Mouse (Mus musculus): ENCODE measurements around the gene Rdh5.

Rdh5 gene

DNA sequence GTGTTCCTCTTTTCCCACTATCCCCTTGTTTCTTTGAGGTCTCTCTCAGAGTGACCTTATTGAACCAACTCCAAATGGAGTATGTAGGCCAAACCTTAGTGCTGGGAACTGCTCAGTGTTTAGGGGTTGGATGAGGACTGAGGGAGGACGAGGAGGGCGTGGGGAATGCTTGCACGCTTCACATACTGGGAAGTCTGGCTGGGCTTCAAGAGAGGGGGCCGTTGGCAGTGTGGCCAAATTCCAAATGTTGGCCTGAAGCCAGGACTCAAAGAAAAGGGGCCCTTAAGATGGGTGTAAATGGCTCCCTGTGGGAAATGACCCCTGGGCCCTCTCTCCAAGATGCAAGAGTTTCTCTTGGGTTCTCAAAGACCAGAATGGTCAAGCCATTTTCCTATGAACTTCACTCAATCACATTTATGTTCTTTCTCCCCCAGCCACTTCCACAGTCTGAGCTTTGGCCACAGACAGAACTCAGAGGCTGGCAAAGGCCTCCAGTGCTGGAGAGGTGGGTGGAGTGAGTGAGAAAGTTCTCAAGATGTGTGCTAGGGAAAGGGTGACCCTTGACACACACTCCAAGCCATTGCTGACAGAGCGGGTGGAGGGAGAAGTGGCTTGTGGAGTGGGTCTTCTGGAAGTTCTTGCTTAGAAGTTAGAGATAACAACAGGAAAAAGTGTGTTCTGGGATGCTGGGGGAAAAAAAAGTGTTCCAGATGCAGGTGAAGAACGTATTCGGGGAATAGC, 7.1 kb upstream of the Rdh5 start:
- peak; percentile 87 for DNase-seq

DNA sequence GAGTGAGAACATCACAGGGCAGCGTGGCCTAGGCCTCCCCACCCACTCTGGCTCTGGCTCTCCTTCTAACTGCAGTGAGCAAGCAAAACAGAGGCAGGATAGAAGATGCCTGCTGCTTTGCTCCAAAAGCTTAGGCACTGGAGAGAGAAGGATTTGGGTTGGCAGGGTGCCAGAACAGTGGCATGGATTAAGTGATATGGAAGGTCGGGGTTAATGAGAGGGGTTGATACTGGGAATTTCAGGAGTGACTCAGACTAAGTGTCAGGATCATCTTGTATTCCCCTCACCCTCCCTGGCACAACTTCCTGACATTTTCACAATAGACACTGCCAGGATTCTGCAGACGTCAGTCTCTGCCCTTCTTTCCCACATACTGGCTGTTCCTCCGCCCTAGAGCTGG, 5.7 kb upstream of the Rdh5 start:
- DNase-seq: peak; percentile 84

DNA sequence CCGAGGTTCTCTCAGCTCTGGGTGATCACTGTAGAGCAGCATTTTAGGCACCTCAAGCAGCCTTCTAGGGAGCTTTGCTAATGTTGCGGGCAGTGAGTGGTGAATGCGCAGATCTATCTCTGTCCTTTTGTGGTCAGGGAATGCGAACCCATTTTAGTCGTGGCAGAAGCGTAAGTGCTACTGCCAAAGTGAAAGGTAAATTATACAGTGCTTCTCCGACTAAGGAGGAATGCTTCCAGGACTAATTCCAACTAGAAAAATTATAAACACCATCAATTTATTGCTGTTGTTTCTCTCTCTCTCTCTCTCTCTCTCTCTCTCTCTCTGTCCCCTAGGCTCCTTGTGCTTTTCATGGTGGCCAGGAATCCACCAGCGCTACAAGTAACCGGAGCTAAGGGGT, 1.2 kb upstream of the Rdh5 start, which contains the start of gene Bloc1s1:
Bloc1s1 (minus strand) TSS at position 101 of the 400 bp plus-strand sequence.
- DNase-seq: no peak

DNA sequence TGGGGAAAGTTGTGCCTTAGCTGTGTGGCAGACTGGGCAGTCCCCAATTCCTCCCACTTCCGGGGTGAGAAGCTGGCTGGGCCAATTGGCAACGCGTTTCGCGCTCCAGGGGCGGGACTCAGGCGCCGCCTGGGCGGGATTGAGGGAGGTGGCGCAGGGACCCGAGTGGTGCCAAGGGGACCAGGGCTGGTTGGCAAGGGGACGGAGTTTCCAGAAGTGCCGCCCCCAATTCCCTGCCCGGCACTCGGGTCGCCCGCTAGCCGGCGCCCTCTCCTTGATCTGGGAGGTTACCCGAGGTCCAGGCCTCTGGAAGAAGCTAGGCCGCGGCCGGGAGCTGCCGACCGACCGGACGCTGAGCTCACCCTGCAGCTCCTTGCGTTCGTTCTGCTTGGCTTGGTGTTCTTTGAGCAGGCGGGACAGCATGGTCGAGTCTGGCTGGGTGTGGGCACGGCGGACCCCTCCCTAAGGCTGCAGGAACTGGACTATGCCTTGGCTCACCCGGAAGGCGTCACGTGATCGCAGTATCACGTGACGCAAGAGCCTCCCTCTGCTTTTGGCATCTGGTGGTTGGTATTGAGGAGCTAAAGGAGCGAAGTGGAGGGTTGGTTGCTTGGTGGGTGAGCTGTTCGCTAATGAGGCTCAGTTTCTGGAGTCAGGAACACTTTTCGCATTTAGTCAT, 464 bp upstream of the Rdh5 start:
- peak; percentile 100 for DNase-seq

DNA sequence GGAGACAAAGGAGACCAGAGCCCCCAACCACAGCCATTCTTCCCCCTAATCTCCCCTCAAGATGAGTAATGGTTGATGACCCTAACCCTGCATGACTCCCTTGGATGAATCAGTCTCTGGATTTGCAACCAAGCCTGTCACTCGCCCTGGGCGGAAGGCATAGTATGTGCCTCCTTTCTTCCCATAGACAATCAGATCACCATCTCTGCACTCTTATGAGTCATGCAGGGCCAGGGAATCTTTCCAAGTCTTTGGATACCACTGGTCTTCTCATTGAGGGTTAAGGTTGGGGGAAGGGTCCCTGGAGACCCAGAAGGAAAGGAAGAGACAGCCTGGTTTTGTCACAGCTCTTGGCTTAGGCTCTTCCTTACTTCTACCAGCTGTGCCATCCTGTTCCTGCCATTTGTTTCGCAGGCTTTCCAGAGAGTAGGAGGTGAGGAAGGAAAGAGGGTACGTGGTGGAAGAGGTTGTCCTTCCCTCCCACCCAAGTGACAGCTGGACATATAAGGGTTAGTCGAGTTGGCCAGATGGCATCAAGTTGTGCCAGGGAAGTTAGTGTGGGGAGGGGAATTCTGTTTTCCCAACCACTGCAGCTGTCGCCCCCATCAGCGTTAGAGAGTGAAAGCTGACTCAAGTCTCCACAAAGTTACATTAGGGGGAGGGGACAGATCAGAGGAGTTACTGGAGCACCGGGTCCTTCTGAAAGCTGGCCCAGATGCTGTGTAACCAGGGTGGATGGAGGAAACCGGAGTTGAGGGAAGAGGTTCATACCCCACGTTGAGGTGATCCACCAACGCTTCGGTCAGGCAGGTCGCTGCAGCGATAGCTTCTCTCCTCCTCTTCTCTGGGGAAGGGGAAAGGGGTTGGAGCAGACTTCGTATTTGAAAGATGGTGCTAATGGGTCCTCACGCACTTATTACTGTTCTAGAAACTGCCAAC, 536 bp downstream of the Rdh5 start:
- peak; percentile 94 for DNase-seq

DNA sequence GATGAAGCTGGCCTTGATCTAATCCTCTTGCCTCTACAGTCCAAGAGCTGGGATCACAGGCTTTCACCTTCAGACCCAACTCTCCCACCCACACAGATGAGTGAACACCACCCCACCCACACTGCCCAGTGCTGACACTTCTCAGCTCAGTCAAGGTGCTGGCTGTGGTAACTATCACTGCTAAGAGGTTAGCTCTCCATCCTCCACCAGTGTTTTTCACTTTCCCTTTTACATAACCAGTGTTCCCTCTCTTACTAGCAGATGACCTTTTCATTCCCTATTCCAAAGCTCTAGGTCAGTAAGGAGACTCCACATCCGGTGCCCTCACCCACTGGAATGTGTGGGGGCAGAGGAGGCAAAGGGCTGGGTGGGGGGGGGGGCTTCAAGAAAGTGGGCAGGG, 1.4 kb downstream of the Rdh5 start:
- DNase-seq: no peak

DNA sequence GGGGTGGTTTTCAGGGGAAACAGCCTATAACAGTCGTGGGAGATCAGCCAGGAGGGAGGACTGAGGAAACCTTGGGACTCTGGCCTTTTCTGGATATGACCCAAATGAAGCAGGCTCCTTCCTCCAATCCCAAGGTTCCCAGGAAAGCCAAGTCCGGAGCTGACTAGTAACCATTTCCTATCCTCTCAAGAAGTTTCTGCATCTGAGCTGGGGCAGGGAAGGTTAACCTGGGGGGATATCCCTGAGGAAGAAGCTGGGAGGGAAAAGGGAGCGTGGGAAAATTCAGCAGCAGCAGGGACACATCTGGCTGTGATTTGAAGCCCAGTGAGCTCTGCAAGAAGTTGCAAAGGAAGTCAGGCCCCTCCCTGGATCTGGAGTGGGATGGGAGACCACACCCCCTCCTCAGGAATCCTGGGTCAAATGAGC, 1.9 kb downstream of the Rdh5 start:
- DNase-seq: peak; percentile 98

DNA sequence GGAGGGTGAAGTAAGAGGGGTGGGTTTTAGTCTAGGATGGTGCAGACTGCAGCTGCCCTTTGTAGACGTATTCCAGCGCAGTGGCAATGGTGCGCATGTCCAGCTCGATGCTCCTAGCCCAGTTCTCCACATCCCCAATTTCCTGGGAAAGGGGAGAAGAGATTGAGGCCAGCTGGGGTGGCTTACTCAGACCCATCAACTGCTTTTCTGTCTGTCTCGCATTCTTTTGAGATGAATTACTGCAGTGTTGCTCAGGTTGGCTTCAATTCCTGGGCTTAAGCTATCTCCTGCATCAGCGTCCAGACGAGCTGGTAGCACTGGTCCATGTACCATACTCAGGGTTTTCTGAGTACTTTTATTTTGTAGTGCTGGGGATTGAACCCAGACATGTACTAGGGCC, 2.7 kb downstream of the Rdh5 start:
- peak; percentile 90 for DNase-seq

DNA sequence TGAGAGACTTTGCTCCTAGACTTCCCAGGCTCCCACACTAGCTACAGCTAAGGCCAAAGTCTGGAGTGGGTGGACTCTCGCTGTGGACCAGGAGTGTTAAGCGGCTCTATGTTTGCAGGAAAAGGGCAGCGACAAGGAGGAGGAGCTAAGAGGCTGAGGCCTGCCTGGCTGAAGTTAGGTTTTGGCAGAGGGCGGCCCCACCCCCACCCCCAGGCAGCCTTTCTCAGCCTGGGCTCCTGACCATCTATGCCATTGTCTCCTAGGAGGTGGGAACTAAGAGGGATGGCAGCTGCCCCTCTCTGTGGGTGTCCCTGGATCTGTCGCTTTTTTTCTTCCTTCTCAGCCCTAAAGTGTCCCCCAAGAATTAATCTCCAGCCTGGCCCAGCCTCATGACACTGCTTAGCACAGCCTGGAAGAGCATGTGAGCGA, 3.5 kb downstream of the Rdh5 start:
- DNase-seq: peak; percentile 96

DNA sequence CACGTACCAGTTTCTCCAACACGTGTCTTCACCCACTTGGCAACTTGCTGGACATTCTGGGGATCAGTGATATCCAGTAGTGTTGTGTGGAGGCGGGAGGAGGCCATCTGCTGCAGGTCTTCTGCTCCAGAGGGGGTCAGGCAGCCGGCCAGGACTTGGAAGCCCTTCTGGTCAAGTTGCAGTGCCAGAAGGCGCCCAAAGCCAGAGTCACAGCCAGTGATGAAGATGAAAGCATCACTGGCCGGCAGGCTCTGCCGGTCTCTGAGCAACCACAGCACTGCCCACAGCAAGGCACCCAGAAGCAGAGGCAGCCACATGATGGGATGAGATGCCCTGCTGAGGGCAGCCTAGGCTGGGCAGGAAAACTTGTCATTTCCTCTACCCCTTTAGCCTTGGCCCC, 4.4 kb downstream of the Rdh5 start:
- DNase-seq: peak; percentile 96

DNA sequence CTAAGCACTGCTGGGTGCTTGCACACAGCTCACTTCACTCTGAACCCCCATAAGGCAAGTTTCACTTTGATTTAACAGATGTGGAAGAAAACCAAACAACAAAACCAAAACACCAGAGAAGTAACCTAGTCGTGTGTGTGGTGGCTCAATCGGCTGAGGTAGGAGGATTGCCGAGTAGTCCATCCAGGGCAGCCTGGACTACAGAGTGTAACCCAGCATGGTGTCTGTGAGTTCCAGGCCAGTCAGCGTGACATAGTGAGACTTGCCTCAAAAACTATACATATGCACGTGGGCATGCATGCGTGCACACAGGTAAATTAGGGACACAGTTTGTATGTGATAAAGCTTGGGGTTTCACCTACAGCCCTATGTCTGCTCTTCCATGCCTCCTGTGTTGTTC, 5.3 kb downstream of the Rdh5 start:
- DNase-seq: no peak

DNA sequence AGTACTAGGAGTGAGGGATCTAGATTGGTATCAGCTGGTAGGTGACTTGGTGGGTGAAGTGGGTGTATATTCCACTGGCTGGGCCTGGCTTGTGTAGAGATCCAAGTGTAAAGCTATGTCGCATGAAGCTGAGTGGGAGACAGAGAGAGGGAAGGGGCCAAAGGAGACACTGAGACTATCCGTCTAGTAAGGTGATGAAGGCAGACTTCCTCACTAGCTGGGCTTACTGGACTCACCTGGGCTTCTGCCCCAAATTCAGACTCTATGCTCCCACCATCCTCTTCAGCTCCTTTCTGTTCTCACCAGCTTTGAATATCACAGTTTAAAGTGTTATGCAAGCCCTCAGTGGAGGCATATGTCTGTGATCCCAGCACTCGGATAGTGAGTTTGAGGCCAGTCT, 6.0 kb downstream of the Rdh5 start:
- no peak for DNase-seq

DNA sequence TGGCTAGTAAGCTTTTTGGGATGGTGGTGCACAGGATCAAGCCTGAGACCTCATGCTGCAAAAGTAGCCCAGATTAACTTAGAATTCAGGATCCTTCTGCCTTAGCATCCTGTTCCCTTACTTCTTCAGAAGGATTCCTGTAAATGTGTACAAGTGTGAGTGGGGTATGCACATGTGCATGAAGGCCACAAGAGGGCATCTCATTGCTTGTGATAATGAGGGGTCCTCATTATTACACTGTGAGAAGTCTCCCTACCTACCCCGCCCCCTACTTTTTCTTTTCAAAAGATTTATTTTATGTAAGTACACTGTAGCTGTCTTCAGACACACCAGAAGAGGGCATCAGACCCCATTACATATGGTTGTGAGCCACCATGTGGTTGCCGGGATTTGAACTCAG, 7.1 kb downstream of the Rdh5 start:
- no peak for DNase-seq

DNA sequence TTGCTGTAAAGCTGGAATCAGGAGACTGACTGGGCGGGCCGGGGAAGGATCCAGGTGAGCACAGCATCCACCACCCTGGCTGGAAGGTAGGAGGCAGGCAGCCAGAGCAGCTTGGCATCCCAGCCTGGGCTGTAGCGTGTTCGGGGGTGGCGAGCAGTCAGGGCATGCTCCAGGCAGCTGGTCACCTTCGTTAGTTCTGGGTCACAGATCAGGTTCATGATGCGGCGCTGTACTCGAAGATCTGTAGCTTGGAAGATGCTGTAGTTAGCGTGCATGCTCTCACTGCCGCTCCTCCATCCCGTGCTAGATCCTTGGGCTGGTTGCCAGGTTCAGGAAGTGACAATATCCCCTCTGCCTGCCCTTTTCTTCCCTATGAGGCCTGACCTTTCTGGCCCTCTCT, 9.0 kb downstream of the Rdh5 start:
- peak; percentile 95 for DNase-seq

DNA sequence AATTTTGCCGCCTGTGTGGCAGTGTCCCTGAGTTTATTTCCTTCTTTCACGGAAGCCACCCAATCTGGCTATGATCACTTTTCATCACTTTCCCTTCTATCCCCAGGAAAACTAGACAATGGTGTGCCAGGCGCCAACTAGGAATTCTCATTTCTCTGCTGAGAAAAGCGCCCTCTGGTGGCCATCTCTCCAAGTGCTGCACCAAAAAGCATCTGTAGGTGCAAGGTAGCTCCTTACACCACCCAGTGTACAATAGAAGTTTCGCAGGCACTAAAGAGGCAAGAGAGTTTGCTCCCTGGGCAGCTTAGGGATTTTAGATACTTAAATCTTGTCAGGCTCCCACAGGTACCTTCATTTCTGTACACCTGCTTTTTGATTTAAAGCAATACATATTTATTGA, 9.5 kb downstream of the Rdh5 start:
- peak; percentile 97 for DNase-seq

DNA sequence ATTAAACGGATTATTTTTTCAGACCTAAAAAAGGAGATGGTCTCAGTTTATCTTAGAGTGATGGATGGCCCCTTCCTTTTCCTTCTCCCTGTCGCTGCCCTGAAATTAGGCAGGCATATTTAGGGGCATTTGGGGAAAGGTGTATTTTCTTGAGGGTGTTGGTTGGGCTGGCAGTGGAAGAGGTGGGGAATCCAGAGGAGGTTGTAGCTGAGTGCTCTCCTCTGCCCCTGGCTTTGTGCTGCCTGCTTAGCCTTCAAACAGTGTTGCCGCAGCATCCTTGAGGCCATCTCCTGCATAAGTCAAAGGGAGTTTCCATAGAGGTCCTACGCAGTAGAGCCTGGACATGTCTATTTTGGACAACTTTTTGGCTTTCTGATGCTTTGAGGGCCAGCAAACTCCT, 9.9 kb downstream of the Rdh5 start:
- DNase-seq: peak; percentile 83

DNA sequence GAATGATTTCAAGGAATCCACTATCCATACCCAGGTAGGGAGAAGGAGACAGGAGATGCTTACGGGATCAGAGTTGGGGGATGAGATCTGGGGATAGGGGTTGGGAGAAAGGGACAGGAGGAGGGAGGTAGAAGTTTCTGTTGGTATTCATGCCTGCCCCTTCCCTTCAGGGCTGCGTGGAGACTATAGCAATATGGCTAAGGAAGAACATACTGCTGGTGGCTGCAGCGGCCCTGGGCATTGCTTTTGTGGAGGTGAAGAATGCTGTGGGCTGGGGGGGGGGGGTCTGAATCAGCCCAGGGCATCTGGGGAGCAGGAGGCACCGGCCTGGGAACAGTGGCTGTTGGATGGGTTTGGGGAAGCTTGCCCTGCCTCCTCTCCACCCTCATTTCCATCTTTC, 10.4 kb downstream of the Rdh5 start:
- peak; percentile 91 for DNase-seq

DNA sequence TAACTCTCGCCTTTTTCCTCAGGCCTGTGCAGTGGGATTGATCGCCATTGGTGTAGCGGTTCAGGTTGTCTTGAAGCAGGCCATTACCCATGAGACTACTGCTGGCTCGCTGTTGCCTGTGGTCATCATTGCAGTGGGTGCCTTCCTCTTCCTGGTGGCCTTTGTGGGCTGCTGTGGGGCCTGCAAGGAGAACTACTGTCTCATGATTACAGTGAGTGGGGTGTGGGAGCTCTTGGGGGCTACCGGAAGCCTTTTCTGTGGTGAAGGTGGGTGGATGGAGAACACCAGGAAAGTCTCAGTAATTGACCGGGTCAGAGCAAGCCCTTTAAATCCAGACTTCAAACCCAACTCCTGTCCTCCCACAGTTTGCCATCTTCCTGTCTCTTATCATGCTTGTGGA, 11.3 kb downstream of the Rdh5 start:
- peak; percentile 94 for DNase-seq

DNA sequence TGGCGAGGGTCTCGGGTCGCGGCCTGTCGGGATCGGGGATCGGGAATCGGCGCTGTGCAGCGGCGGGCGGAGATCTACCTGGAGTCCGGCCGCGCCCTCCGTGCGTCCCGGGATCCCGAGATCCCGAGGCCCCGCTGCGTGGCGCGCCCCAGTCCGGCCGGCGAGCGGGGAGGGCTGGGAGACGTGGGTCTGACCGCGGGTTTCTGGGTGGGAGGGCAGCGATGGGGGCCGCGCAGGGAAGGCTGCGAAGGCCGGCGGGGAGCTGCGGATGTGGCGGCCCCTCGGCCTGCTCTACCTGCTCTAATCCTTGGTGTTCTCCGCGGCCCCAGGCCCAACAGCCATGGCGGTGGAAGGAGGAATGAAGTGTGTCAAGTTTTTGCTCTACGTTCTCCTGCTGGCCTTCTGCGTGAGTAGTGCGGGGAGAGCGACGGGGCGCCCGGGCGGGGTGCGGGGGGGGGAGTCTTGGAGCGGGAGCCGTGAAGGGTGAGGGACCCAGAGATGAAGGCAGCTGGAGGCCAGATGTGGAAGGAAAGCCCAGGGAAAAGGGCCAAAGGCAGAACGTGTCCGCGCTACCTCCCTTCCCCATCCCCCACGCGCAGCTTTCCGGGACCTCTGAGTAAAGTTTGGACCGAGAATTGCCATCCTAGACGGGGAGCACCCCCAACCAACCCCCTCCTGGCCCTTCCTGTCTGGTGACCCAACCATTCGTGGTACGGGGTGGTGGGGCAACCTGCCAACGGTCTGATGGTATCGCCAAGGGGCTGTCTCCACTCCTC, 12.4 kb downstream of the Rdh5 start:
- DNase-seq: peak; percentile 97

DNA sequence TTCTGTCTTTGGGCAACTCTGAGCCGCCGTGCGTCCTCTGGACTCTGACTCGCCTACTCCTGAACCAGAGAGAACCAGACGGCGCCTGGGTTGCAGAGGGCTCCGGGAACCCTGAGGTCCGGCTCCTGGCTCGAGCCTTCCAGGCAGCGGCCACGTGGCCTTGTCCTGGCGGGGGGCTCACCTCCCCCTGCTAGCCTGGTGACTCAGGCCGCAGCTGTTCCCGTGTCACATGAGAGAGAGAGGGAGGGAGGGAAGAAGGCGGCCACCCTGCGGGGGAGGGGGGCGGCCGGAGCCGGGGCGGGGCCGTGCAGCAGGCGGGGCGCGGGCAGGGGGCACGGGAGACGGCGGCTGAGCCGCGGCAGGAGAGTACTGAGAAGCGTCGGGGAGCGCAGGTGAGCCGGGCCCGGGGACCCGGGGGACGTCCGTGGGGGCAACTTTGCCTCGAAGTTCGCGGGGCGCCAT, 13.1 kb downstream of the Rdh5 start:
- DNase-seq: peak; percentile 100

DNA sequence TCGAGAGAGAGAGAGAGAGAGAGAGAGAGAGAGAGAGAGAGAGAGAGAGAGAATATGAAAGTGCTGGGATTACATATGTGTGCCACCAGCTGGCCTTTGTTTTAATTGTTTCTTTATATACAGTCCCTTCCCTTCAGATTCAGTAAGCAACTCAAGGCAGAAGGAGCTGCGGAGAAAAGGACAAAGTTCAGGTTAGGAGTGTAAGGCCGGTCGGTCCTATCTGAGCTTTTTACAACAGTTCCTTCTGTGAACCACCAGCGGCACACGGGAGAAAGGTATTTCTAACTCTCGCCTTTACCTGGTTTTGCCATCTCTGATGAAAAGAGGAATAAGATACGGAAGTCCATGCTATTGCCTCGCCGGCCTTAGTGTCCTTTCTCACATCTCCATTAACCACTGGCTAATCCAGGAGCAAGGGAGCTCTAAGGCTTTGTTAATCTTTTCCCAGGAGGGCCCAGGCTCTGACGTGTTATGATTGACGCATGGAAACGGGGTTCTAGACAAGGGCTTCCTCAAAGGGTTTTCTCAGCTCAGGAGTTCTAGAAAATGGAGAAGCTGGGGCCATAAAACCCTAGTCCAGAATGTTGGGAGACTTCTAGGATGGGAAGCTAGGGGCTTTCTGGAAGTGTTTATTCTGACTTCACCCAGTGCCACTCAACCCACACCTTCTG, 13.8 kb downstream of the Rdh5 start:
- peak; percentile 91 for DNase-seq

DNA sequence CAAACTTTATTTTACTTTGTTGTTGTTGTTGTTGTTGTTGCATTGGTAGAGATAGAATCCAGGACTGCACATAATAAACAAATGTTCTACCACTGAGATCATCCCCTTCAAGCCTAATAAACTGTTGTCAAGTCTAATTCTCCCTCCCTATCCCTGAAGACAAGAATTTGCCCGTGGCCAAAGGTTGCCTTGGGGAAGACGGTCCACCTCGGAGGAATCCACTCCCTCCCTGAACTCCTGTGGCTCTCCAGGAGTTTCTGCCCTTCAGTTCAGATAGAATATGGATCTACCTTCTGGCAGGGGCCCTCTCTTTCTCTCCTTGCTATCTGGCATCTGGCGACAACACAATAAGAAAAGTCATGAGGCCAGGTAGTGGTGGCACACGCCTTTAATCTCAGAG, 17.9 kb downstream of the Rdh5 start:
- DNase-seq: no peak
